In genomic region chr13:8838394-8838793, GRCm38 (mm10) we compare ENCODE assay signal across 25 mouse cellular contexts. TPM values are rescaled to one million over a fixed set of nuclear protein-coding genes. Genes with fewer than 3 reads are reported as not detected.
DNase-seq lines count a peak whose midpoint lies in the region; ATAC-seq and TF ChIP-seq lines count a peak whose summit lies in the region.
"Had no signal": no experiment of that assay in that cellular context is flagged by ENCODE, and none has a peak within 500 bp of the region (broad histone marks: within the 10 kb centered on the region; RNA-seq: fewer than 3 reads in every experiment).

No protein-coding gene starts in this region.

- H3K4me2 ChIP-seq in kidney, embryonic 15.5 days, result no peak overlapping the region
- H3K4me2 ChIP-seq in neural tube, embryonic 15.5 days, result no peak overlapping the region
- H3K4me2 ChIP-seq: embryonic facial prominence, embryonic 13.5 days; forebrain, embryonic 12.5 days; forebrain, embryonic 15.5 days; heart, embryonic 13.5 days; hindbrain, embryonic 12.5 days; hindbrain, embryonic 15.5 days had no signal

- H3K27ac ChIP-seq in gastrocnemius, adult 2 months, result peak overlapping the region; percentile 80
- no peak overlapping the region for H3K27ac ChIP-seq in kidney, embryonic 15.5 days
- H3K27ac ChIP-seq in neural tube, embryonic 15.5 days (replicated peaks), result no peak overlapping the region
- H3K27ac ChIP-seq: embryonic facial prominence, embryonic 13.5 days; forebrain, embryonic 12.5 days; forebrain, embryonic 15.5 days; hindbrain, embryonic 12.5 days; hindbrain, embryonic 15.5 days had no signal

- H3K9me3 ChIP-seq in kidney, embryonic 15.5 days (replicated peaks), result no peaks in the 10 kb centered on the region
- no peaks in the 10 kb centered on the region for H3K9me3 ChIP-seq in neural tube, embryonic 15.5 days (replicated peaks)
- H3K9me3 ChIP-seq: embryonic facial prominence, embryonic 13.5 days; forebrain, embryonic 12.5 days; forebrain, embryonic 15.5 days; heart, embryonic 10.5 days; heart, embryonic 13.5 days; hindbrain, embryonic 12.5 days; hindbrain, embryonic 15.5 days had no signal

- H3K27me3 ChIP-seq in kidney, embryonic 15.5 days, result no peaks in the 10 kb centered on the region
- no peaks in the 10 kb centered on the region for H3K27me3 ChIP-seq in Patski
- H3K27me3 ChIP-seq in neural tube, embryonic 15.5 days (replicated peaks), result no peaks in the 10 kb centered on the region
- H3K27me3 ChIP-seq: embryonic facial prominence, embryonic 13.5 days; forebrain, embryonic 12.5 days; forebrain, embryonic 15.5 days; heart, embryonic 13.5 days; hindbrain, embryonic 12.5 days; hindbrain, embryonic 15.5 days had no signal

- in situ Hi-C loops in Patski (cut with MboI; ENCODE audit: low pct_unique_long_range_greater_than_20kb), result no loop called here

- no peak for DNase-seq in gastrocnemius, adult 2 months
- no peak for DNase-seq in gastrocnemius, postnatal 36 days
- no peak for DNase-seq in kidney, postnatal 25 days
- DNase-seq in Patski (ENCODE audit: low read depth, low spot score), result no peak
- DNase-seq in left cerebral cortex, postnatal 14 days (ENCODE audit: low spot score in 2 of 2), result no peak
- DNase-seq in urinary bladder, postnatal 4 days (ENCODE audit: low spot score in 2 of 2), result no peak
- DNase-seq: adrenal gland, adult 8-10 months; adrenal gland, postnatal 25 days; B cell, adult 2 months; cerebellum, adult 18-20 months; cerebellum, adult 9-10 months; cerebellum, postnatal 14 days; gastrocnemius, postnatal 14 days; heart, postnatal 14 days had no signal

- no peak for TF ChIP-seq CTCF in gastrocnemius, adult 2 months (IDR thresholded peaks at IDR 0.05)
- TF ChIP-seq CTCF in Patski (IDR thresholded peaks at IDR 0.05), result no peak

- intact Hi-C loops in gastrocnemius, adult 2 months (cut with DNase I), result no loop called here
- intact Hi-C loops in gastrocnemius, postnatal 36 days (cut with DNase I), result no loop called here
- intact Hi-C loops in left cerebral cortex, postnatal 14 days (cut with DNase I), result no loop called here

- H3K36me3 ChIP-seq in kidney, embryonic 15.5 days, result peaks cover 85% of the 10 kb centered on the region
- H3K36me3 ChIP-seq in neural tube, embryonic 15.5 days, result peaks cover 66% of the 10 kb centered on the region

- 42% methylated on average over 3 of the region's 3 CpGs for WGBS in kidney, embryonic 15.5 days
- 16% methylated on average over 3 of the region's 3 CpGs for WGBS in neural tube, embryonic 15.5 days

- H3K4me1 ChIP-seq in kidney, embryonic 15.5 days, result no peaks in the 10 kb centered on the region
- H3K4me1 ChIP-seq in neural tube, embryonic 15.5 days, result no peaks in the 10 kb centered on the region
- H3K4me1 ChIP-seq: embryonic facial prominence, embryonic 13.5 days; forebrain, embryonic 12.5 days; forebrain, embryonic 15.5 days; heart, embryonic 10.5 days; heart, embryonic 13.5 days; hindbrain, embryonic 12.5 days; hindbrain, embryonic 15.5 days had no signal

- CTCF ChIA-PET in Patski (lab: Charles Lee), result interaction anchor here (1.5 kb wide), 1 partner anchor 17 kb away, joined by 4 read pairs; no protein-coding TSS in a partner anchor

- H3K9ac ChIP-seq in kidney, embryonic 15.5 days, result no peak overlapping the region
- H3K9ac ChIP-seq in neural tube, embryonic 15.5 days (replicated peaks), result no peak overlapping the region
- H3K9ac ChIP-seq: embryonic facial prominence, embryonic 13.5 days; forebrain, embryonic 12.5 days; forebrain, embryonic 15.5 days; heart, embryonic 13.5 days; hindbrain, embryonic 12.5 days; hindbrain, embryonic 15.5 days had no signal

- no peak overlapping the region; the same call in 1 of the 2 replicates for H3K4me3 ChIP-seq in gastrocnemius, adult 2 months
- H3K4me3 ChIP-seq in kidney, embryonic 15.5 days (replicated peaks), result no peak overlapping the region
- no peak overlapping the region for H3K4me3 ChIP-seq in neural tube, embryonic 15.5 days (replicated peaks)
- H3K4me3 ChIP-seq: embryonic facial prominence, embryonic 13.5 days; erythroblast, embryonic 14.5 days; forebrain, embryonic 12.5 days; forebrain, embryonic 15.5 days; heart, embryonic 10.5 days; heart, embryonic 13.5 days; hindbrain, embryonic 12.5 days; hindbrain, embryonic 15.5 days had no signal

- POLR2A ChIA-PET in Patski (lab: Charles Lee), result no interaction called here

- 0 out of 2 replicates have a peak, but pooled peaks have one; percentile 47 for ATAC-seq in kidney, embryonic 15.5 days (replicated peaks; ENCODE audit: low FRiP score)
- peak; percentile 17 for ATAC-seq in Patski
- 0 out of 2 replicates have a peak, but pooled peaks have one; percentile 41 for ATAC-seq in neural tube, embryonic 15.5 days (ENCODE audit: low FRiP score)
- ATAC-seq: activated CD4-positive, CD25-positive, alpha-beta regulatory T cell, adult 4 months; forebrain, embryonic 15.5 days had no signal

RNA-seq across cellular contexts. Expression of gene Wdr37, which starts 33.3 kb away (rescaled TPM):
- total RNA-seq in gastrocnemius, adult 2 months (2021), result 10 to 100 TPM; 24.3 to 33.1 TPM
- total RNA-seq in gastrocnemius, postnatal 36 days (2021), result 10 to 100 TPM; 26.2 to 27.0 TPM
- polyA plus RNA-seq in kidney, embryonic 15.5 days (2015; fragmentation: Nextera tagmentation; extraction: Ambion mirVana), result 19.3 and 20.8 TPM in 2 replicates
- 17.6 TPM for polyA plus RNA-seq in Patski (2021)
- 44.5 and 48.2 TPM in 2 replicates for polyA plus RNA-seq in neural tube, embryonic 15.5 days (2015; fragmentation: Nextera tagmentation; extraction: Ambion mirVana)
- 10 to 100 TPM; 84.6 to 95.1 TPM for total RNA-seq in left cerebral cortex, postnatal 14 days (2021)

RNA-seq across cellular contexts. Expression of gene Idi1, which starts 46.9 kb away (rescaled TPM):
- total RNA-seq in gastrocnemius, adult 2 months (2021), result 1 to 10 TPM; 4.7 to 7.6 TPM
- 1 to 10 TPM; 4.8 to 5.8 TPM for total RNA-seq in gastrocnemius, postnatal 36 days (2021)
- polyA plus RNA-seq in kidney, embryonic 15.5 days (2015; fragmentation: Nextera tagmentation; extraction: Ambion mirVana), result 67.8 and 73.0 TPM in 2 replicates
- polyA plus RNA-seq in Patski (2021), result 13.3 TPM
- polyA plus RNA-seq in neural tube, embryonic 15.5 days (2015; fragmentation: Nextera tagmentation; extraction: Ambion mirVana), result 103 and 107 TPM in 2 replicates
- 10 to 100 TPM; 44.5 to 48.1 TPM for total RNA-seq in left cerebral cortex, postnatal 14 days (2021)

Comparison
In these comparisons a context has a peak if more than half of its experiments do, and no peak if none do; other contexts are left out.
1. RNA of gene Idi1, which starts 46.9 kb away (total RNA-seq): 44.5 to 48.1 TPM in left cerebral cortex, postnatal 14 days; 4.7 to 7.6 TPM in gastrocnemius, adult 2 months and 4.8 to 5.8 TPM in gastrocnemius, postnatal 36 days; every median in the first group is over 4 times any median in the second.
2. Peak in every context shown above with its lines, with median percentiles within 50 percentile points of each other: ATAC-seq.